10 mouse cellular contexts compared by ENCODE assay signal in the genomic region with DNA sequence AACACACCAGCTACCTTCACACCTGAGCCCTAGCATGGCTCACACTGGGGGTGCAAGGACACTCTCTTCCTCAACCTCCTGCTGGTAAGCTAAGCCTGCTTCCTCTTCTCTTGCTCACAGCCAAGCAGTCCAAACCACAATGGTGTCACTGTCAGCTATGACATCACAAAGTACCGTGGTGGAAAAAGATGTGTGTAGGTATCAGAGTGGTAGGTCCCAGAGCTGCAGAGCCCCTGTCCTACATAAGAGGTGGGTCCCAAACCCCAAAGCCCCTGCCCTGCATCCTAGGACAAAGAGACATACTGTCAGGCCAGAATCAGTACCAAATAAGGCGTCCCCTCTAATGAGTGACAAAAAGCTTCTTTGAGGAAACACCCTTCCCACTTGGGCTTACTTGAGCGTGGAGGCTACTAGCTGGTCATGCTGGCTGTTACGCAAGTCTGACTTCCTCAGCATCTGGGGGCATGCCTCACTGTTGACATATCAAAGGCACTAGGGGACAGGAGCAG. TPM values are rescaled to one million over a fixed set of nuclear protein-coding genes. Genes with fewer than 3 reads are reported as not detected.
DNase-seq lines count a peak whose midpoint lies in the region; ATAC-seq lines count a peak whose summit lies in the region.
"Had no signal": no experiment of that assay in that cellular context is flagged by ENCODE, and none has a peak within 500 bp of the region (broad histone marks: within the 10 kb centered on the region; RNA-seq: fewer than 3 reads in every experiment).

No protein-coding gene starts in this region.

- no peak overlapping the region for H3K9ac ChIP-seq in liver, embryonic 11.5 days (ENCODE audit: low read depth, low read length)
- H3K9ac ChIP-seq in hindbrain, embryonic 12.5 days = no peak overlapping the region
- H3K9ac ChIP-seq in intestine, embryonic 16.5 days (ENCODE audit: low read depth, low read length) = no peak overlapping the region
- H3K9ac ChIP-seq: heart, embryonic 13.5 days; limb, embryonic 13.5 days had no signal

- peak; percentile 62 for ATAC-seq in CD4-positive, CD25-positive, alpha-beta regulatory T cell, adult 4 months
- ATAC-seq in liver, embryonic 11.5 days (replicated peaks; ENCODE audit: low FRiP score) = peak; percentile 33; the same call in 1 of the 2 replicates
- no peak for ATAC-seq in hindbrain, embryonic 12.5 days (ENCODE audit: low FRiP score)
- ATAC-seq in intestine, embryonic 16.5 days = no peak

- H3K4me3 ChIP-seq in liver, embryonic 11.5 days (ENCODE audit: low read depth, low read length) = no peak overlapping the region
- no peak overlapping the region for H3K4me3 ChIP-seq in hindbrain, embryonic 12.5 days
- no peak overlapping the region for H3K4me3 ChIP-seq in intestine, embryonic 16.5 days (ENCODE audit: low read length)
- H3K4me3 ChIP-seq: heart, embryonic 13.5 days; limb, embryonic 13.5 days had no signal

- H3K27ac ChIP-seq in liver, embryonic 11.5 days (ENCODE audit: low read depth, low read length) = no peak overlapping the region
- H3K27ac ChIP-seq in hindbrain, embryonic 12.5 days = no peak overlapping the region
- H3K27ac ChIP-seq in intestine, embryonic 16.5 days (ENCODE audit: low read length) = no peak overlapping the region
- H3K27ac ChIP-seq: limb, embryonic 13.5 days had no signal

- no peak overlapping the region for H3K4me2 ChIP-seq in liver, embryonic 11.5 days
- H3K4me2 ChIP-seq in hindbrain, embryonic 12.5 days (replicated peaks) = no peak overlapping the region
- H3K4me2 ChIP-seq in intestine, embryonic 16.5 days (ENCODE audit: low read depth, low read length) = no peak overlapping the region
- H3K4me2 ChIP-seq: heart, embryonic 13.5 days; limb, embryonic 13.5 days had no signal

- WGBS in liver, embryonic 11.5 days = 51% methylated on average over 4 of the region's 4 CpGs
- 83% methylated on average over 4 of the region's 4 CpGs for WGBS in hindbrain, embryonic 12.5 days
- 81% methylated on average over 4 of the region's 4 CpGs for WGBS in intestine, embryonic 16.5 days

- peaks cover 7% of the 10 kb centered on the region for H3K27me3 ChIP-seq in liver, embryonic 11.5 days (replicated peaks; ENCODE audit: control insufficient read depth, insufficient read depth, low read length)
- peaks cover 16% of the 10 kb centered on the region for H3K27me3 ChIP-seq in hindbrain, embryonic 12.5 days
- no peaks in the 10 kb centered on the region for H3K27me3 ChIP-seq in intestine, embryonic 16.5 days (replicated peaks; ENCODE audit: control insufficient read depth, insufficient read depth, low read length)

- H3K4me1 ChIP-seq in liver, embryonic 11.5 days (replicated peaks; ENCODE audit: control insufficient read depth, insufficient read depth, low read length) = no peaks in the 10 kb centered on the region
- H3K4me1 ChIP-seq in hindbrain, embryonic 12.5 days = no peaks in the 10 kb centered on the region
- peaks cover 6% of the 10 kb centered on the region; the same call in 1 of the 2 replicates for H3K4me1 ChIP-seq in intestine, embryonic 16.5 days (ENCODE audit: control insufficient read depth, insufficient read depth, low read length)

- no peaks in the 10 kb centered on the region for H3K36me3 ChIP-seq in liver, embryonic 11.5 days (ENCODE audit: control insufficient read depth, insufficient read depth, low read length)
- H3K36me3 ChIP-seq in hindbrain, embryonic 12.5 days = no peaks in the 10 kb centered on the region
- no peaks in the 10 kb centered on the region for H3K36me3 ChIP-seq in intestine, embryonic 16.5 days (ENCODE audit: control insufficient read depth, insufficient read depth, low read length)
- H3K36me3 ChIP-seq: heart, embryonic 13.5 days; limb, embryonic 13.5 days had no signal

- peak; percentile 50 for DNase-seq in brain, adult 2 months (ENCODE audit: low read depth, low spot score)
- no peak for DNase-seq in liver, embryonic 11.5 days (ENCODE audit: low spot score)
- DNase-seq in naive thymus-derived CD4-positive, alpha-beta T cell, adult 2 months (ENCODE audit: low read depth) = peak; percentile 86
- no peak for DNase-seq in cerebellum, postnatal 36 days
- no peak for DNase-seq in embryo, embryonic 11 days

- H3K9me3 ChIP-seq in liver, embryonic 11.5 days (ENCODE audit: control insufficient read depth, low read length) = no peaks in the 10 kb centered on the region
- H3K9me3 ChIP-seq in hindbrain, embryonic 12.5 days (replicated peaks) = no peaks in the 10 kb centered on the region
- H3K9me3 ChIP-seq in intestine, embryonic 16.5 days (ENCODE audit: control insufficient read depth, low read length) = no peaks in the 10 kb centered on the region
- H3K9me3 ChIP-seq: heart, embryonic 13.5 days; limb, embryonic 13.5 days had no signal

RNA-seq across cellular contexts. Expression of a gene that starts 5.9 kb away (rescaled TPM):
- polyA plus RNA-seq in CD4-positive, CD25-positive, alpha-beta regulatory T cell, adult 4 months (2017; shearing (Covaris generic)) = 100 to 1,000 TPM; 115 to 174 TPM
- polyA plus RNA-seq in liver, embryonic 11.5 days (2014; fragmentation: Nextera tagmentation; extraction: Ambion mirVana) = 5.7 and 6.5 TPM in 2 replicates
- 2.6 and 3.4 TPM in 2 replicates for polyA plus RNA-seq in hindbrain, embryonic 12.5 days (2016; fragmentation: Nextera tagmentation; extraction: Ambion mirVana)
- polyA plus RNA-seq in intestine, embryonic 16.5 days (2015; fragmentation: Nextera tagmentation; extraction: Ambion mirVana) = 6.0 and 6.3 TPM in 2 replicates

RNA-seq across cellular contexts. Expression of a gene that starts 46.0 kb away (rescaled TPM):
- polyA plus RNA-seq in CD4-positive, CD25-positive, alpha-beta regulatory T cell, adult 4 months (2017; shearing (Covaris generic)) = 10 to 100 TPM; 19.0 to 20.6 TPM
- 7.4 and 11.7 TPM in 2 replicates for polyA plus RNA-seq in liver, embryonic 11.5 days (2014; fragmentation: Nextera tagmentation; extraction: Ambion mirVana)
- 6.7 and 7.2 TPM in 2 replicates for polyA plus RNA-seq in hindbrain, embryonic 12.5 days (2016; fragmentation: Nextera tagmentation; extraction: Ambion mirVana)
- polyA plus RNA-seq in intestine, embryonic 16.5 days (2015; fragmentation: Nextera tagmentation; extraction: Ambion mirVana) = 10.0 and 11.4 TPM in 2 replicates

Comparison
In these comparisons a context has a peak if more than half of its experiments do, and no peak if none do; other contexts are left out.
1. ATAC-seq: peak in CD4-positive, CD25-positive, alpha-beta regulatory T cell, adult 4 months (single experiment) and liver, embryonic 11.5 days (single experiment); none in hindbrain, embryonic 12.5 days (single experiment) and intestine, embryonic 16.5 days (single experiment).
2. DNase-seq: peak in brain, adult 2 months (single experiment) and naive thymus-derived CD4-positive, alpha-beta T cell, adult 2 months (single experiment); none in liver, embryonic 11.5 days (single experiment), cerebellum, postnatal 36 days (0 of 2) and embryo, embryonic 11 days (single experiment).
3. RNA of a gene that starts 5.9 kb away (polyA plus RNA-seq): 115 to 174 TPM in CD4-positive, CD25-positive, alpha-beta regulatory T cell, adult 4 months; 5.7 to 6.5 TPM in liver, embryonic 11.5 days, 6.0 to 6.3 TPM in intestine, embryonic 16.5 days and 2.6 to 3.4 TPM in hindbrain, embryonic 12.5 days; every median in the first group is over 10 times any median in the second.